Mouse (Mus musculus): ENCODE data around the gene Stxbp2. TPM values are rescaled to one million over a fixed set of nuclear protein-coding genes. Genes with fewer than 3 reads are reported as not detected.

The Stxbp2 gene
- total and polyA plus RNA-seq, 3 experiments = 81.1 to 186 (median 117) TPM

- TF ChIP-seq NRF1 (IDR thresholded peaks at IDR 0.05; ENCODE audit: insufficient read depth, low read depth, low read length, poor library complexity, severe bottlenecking) (peak; percentile 49; the same call in 1 of the 2 replicates), SIN3A (IDR thresholded peaks at IDR 0.05; ENCODE audit: low read length) (peak; percentile 100), E2F4 (IDR thresholded peaks at IDR 0.05; ENCODE audit: borderline replicate concordance, low read depth, low read length) (no peak), TCF12 (IDR thresholded peaks at IDR 0.05; ENCODE audit: low read depth, low read length) (peak; percentile 50; the same call in 1 of the 2 replicates)
Measured at GRCm38 (mm10) chr8:3621199-3621970, 9.4 kb upstream of the Stxbp2 start, which contains the start of the genes Xab2 and Pet100 (continued).

GRCm38 (mm10) chr8:3622119-3622518 lies 8.6 kb upstream of the Stxbp2 start:
- DNase-seq (ENCODE audit: low read depth, low spot score) = no peak
- no peak for TF ChIP-seq TAL1 (IDR thresholded peaks at IDR 0.05; ENCODE audit: low read length)
- no peak for TF ChIP-seq POLR2AphosphoS5 (IDR thresholded peaks at IDR 0.05; ENCODE audit: borderline replicate concordance, low read depth, low read length)
- TF ChIP-seq KAT2A (conservative IDR thresholded peaks at IDR 0.05; ENCODE audit: low read depth, low read length) = no peak
- no peak for TF ChIP-seq ETS1 (IDR thresholded peaks at IDR 0.05; ENCODE audit: low read depth, low read length)
- TF ChIP-seq CTCF (IDR thresholded peaks at IDR 0.05 in 2 of 3, conservative IDR thresholded peaks at IDR 0.05 in 1 of 3; ENCODE audit: control insufficient read depth in 1 of 3, insufficient read depth in 1 of 3, low read depth in 2 of 3, low read length in 3 of 3, poor library complexity in 1 of 3, severe bottlenecking in 1 of 3) = no peak
- TF ChIP-seq MXI1 (IDR thresholded peaks at IDR 0.05; ENCODE audit: low read depth, low read length) = no peak
- TF ChIP-seq ZNF384 (IDR thresholded peaks at IDR 0.05; ENCODE audit: low read depth, low read length) = no peak
- TF ChIP-seq BHLHE40 (IDR thresholded peaks at IDR 0.05; ENCODE audit: borderline replicate concordance, low read depth, low read length) = no peak
- TF ChIP-seq POLR2AphosphoS2 (IDR thresholded peaks at IDR 0.05; ENCODE audit: low read length) = no peak
- no peak for TF ChIP-seq E2F4 (IDR thresholded peaks at IDR 0.05; ENCODE audit: borderline replicate concordance, low read depth, low read length)
- TF ChIP-seq MYC (IDR thresholded peaks at IDR 0.05; ENCODE audit: low read depth, low read length) = no peak
- TF ChIP-seq ELF1 (IDR thresholded peaks at IDR 0.05; ENCODE audit: low read depth, low read length) = no peak
- TF ChIP-seq SMC3 (IDR thresholded peaks at IDR 0.05; ENCODE audit: low read depth, low read length) = no peak
- no peak for TF ChIP-seq RAD21 (IDR thresholded peaks at IDR 0.05; ENCODE audit: low read depth, low read length)
- TF ChIP-seq CHD2 (IDR thresholded peaks at IDR 0.05; ENCODE audit: low read length) = no peak
- H3K4me3 ChIP-seq (ENCODE audit: control insufficient read depth in 1 of 2, insufficient read depth in 1 of 2, low read depth in 2 of 2, low read length in 2 of 2) = peak overlapping the region; percentile 87 to 99
- peaks cover 6 to 13% of the 10 kb centered on the region in 2 experiments for H3K4me1 ChIP-seq (ENCODE audit: control insufficient read depth in 1 of 2, insufficient read depth in 2 of 2, low read length in 2 of 2)
- H3K9ac ChIP-seq (ENCODE audit: control insufficient read depth, low read depth, low read length, poor library complexity, severe bottlenecking) = peak overlapping the region; percentile 87
- peaks cover 2 to 18% of the 10 kb centered on the region in 2 experiments for H3K36me3 ChIP-seq (ENCODE audit: control insufficient read depth in 1 of 2, insufficient read depth in 2 of 2, low read length in 2 of 2)
- H3K79me2 ChIP-seq (ENCODE audit: control insufficient read depth, insufficient read depth, low read length, poor library complexity) = peaks cover 29% of the 10 kb centered on the region
- no peak overlapping the region for H3K27ac ChIP-seq (ENCODE audit: control insufficient read depth, low read depth, low read length)
- no peaks in the 10 kb centered on the region for H3K9me3 ChIP-seq (replicated peaks; ENCODE audit: insufficient read depth, low read length)
- no peaks in the 10 kb centered on the region for H3K27me3 ChIP-seq (ENCODE audit: control insufficient read depth in 1 of 2, insufficient read depth in 2 of 2, low read length in 2 of 2)
